Mouse (Mus musculus) layer of hippocampus, adult 18-20 months (tissue): ENCODE results near the gene Pole. TPM values are rescaled to one million over a fixed set of nuclear protein-coding genes. Genes with fewer than 3 reads are reported as not detected.
A peak's percentile ranks its signal among the peaks of the same experiment; 100 is the strongest.

ENCODE experiments used
- DNase-seq, 2 experiments: peaks; one replicate each; pipeline ENCODE4 v3.0.0; 2022; ENCODE audit warnings: low spot score in 2 of 2
- long read RNA-seq: library from polyadenylated mRNA; stranded (forward); transcript quantifications from one replicate; pipeline ENCODE4 v2.0.0, GENCODE M21; 2021
- total RNA-seq, 2 experiments: library from RNA; stranded (reverse); gene quantifications; 2 replicates each; pipeline ENCODE4 v1.2.3; 2021

The Pole gene
- 1 to 10 TPM; 1.1 to 1.5 TPM for total RNA-seq
- long read RNA-seq: 0 reads

DNA sequence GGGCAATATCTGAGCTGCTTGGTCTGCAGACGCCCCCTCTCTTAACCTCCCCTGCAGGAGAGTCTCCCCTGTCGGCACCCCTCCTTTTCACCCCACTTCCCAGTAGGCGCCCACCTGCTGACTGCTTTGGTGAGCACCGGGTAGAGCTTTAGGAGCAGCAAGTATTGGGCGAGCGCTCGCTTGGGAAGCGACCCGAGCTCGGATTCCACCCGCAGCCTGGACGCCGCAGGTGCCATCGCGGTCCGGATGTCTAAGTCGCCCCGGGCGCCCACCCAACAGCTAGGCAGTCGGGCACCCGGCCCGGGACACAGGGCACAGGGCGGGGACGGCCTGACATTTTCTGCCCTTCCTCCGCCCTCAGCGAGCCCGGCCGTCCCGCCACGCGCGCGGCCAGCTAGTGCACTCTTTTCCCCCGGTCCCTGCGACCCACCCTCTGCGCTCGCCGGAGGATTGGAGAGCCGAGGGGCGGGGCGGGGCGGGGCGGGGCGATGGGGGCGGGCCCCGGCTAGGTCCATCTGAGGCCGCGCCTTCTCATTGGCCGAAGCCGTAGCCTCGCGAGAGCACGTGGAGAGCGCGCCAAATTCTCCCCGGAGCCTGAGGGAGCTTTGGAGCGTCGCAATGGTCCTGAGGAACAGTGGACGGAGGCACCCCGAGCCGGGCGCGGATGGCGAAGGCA, at the start of gene Pole, which contains the start of gene Pxmp2:
Gene Pole, plus strand, starts transcription at position 537 of the 676 bp plus-strand sequence.
Gene Pxmp2, minus strand, starts transcription at position 417 of the 676 bp plus-strand sequence.
- peak; percentile 64 to 81 for DNase-seq

DNA sequence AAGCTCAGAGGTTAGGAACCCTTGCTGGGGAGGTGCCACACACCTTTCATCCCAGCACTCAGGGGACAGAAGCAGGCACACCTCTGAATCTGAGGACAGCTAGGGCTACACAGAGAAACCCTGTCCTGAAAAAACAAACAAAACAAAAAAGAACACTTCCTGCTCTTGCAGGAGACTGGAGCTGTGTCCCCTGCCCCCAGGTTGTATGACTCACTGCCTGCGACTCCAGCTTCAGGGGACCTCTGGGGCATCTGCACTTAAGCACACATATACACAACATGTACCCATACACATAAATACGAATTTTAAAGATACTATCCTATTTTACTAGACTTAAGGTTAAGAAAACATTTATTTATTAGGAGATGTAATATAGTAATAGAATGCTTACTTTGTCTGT, 42.0 kb upstream of the Pole start:
- no peak for DNase-seq

DNA sequence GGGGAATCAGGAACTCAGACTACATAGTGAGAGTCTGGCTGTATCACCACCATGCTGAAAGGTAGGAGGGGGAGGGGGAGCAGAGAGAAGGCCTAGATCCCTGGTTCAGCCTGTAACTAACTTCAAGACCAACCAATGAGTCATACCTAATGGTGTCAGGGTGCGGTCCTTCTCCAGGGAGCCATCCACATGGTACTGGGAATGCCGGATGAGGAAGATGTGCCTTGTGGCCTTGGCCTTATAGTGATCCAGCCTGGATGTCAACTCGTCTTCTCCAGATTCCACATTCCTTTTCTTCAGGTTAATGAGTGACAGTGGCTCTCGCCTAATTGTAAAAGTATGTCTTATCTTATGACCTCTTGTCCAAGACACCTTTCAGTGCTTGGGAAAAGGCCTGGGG, 19.2 kb upstream of the Pole start:
- DNase-seq: no peak

DNA sequence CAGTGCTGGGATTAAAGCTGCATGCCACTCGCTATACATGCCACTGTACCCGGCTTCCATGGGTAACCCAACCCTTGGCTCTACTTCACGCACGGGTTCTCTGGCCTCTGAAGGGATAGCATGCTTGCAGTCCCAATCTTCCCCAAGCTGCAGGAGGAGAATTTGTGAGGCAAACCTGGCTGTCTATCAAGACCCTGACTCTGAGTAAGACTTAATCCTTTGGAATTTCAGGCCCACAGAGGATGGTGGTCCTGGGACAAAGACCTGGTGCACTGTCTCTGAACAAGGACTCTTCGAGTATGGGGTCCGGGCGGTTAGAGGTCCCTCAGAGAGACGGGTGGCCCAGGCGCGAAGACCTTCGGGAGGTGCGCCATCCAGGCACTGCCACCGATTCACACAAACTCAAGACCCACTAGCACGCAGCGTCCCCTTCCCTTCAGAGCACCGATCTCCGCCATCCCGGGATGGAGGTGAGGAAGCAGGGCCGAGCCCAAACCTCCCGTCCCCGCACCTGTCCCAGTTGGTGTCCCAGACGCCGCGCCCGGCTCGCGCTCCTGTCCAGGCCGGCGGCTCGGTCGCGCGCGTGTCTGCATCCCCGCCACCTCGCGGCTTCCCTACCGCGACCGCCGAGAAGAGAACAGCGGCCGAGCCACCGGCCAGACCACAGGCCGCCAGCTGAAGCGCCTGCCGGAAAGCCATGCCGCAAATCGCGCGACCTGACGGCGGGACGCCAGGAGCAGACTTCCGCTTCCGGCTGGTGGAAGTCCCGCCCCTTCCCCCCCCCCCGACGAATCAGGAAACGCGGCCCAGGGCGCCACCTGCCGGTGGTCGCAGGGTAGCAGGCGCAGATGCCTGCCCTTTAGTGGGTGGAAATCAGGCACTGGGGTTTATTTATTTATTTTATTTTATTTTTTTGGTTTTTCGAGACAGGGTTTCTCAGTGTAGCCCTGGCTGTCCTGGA, 16.7 kb upstream of the Pole start, which contains the start of gene Pgam5:
Gene Pgam5, minus strand, starts transcription at position 773 of the 961 bp plus-strand sequence.
- peak; percentile 77 to 90 for DNase-seq

DNA sequence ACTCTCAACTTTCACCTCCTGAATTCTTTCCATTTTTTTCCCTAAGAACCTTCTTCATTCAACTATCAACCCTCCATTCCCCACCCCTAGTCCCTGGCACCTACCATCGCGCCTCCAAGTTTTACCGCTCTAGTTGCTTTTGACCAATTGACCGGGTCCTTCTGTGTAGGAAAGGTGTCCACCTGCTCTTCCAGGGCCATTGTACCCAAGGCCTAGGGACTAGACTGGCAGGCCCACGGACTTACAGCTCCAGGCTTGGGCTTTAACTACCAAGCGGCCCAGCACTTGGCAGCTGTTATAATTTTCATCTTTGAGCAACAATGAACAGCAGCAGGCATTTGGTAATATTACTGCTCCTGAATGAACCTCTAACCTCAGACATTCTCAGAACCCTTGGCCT, 15.9 kb upstream of the Pole start:
- no peak for DNase-seq

DNA sequence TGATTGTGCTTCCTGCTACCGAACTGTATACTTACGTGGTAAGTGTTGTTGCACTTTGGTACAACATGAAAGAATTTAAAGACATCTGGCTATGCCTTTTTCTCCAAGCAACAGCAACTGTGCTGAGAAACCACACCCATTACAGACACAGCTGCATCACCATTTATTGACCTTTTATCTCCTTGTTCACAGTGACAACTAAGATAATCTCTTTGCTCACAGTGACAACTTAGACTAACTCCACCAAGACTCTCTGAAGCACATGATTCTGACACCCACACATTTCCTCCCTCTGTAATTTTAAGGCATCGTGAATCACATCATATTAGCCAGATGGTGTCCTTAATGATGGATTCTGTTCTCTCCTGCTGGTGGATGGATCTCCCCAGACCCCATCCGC, 12.0 kb upstream of the Pole start:
- no peak for DNase-seq

DNA sequence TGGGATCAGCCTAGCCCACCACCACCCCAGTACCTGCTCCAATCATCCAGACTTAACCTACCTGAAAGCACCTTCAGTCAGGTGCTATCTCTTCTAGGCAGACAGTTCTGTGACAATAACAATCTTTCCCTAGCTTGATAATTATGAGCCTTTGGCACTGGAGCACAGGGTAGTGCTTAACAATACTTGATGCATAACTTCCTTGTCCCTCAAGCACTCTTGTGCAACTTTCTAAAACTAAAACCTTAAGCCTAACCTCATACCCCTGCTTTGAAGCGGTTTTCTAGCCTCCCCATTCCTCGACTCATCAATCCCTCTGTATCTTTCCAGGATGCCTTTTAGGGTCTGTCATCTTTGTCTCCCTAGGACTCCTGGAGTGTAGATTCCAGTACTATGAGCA, 11.3 kb upstream of the Pole start:
- DNase-seq: no peak

DNA sequence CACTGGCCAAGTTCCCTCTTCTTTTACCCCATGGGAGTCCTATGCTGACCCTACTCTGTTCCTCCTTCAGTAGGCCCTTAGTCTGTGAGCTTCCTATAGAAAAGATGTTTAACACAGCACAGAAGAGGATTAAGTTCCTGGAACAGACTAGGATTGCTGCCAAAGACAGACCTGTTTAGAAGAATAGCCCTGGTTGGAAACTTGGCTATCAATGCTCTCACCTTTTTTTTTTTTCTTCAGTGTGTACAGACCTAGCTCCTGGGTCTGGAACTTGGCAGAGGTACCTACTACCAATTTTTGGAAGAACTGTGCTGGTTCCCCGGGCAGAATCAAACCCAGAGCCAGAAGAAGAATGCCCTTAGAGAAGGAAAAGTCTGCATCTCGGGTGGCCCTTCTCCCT, 9.7 kb upstream of the Pole start:
- DNase-seq: no peak

DNA sequence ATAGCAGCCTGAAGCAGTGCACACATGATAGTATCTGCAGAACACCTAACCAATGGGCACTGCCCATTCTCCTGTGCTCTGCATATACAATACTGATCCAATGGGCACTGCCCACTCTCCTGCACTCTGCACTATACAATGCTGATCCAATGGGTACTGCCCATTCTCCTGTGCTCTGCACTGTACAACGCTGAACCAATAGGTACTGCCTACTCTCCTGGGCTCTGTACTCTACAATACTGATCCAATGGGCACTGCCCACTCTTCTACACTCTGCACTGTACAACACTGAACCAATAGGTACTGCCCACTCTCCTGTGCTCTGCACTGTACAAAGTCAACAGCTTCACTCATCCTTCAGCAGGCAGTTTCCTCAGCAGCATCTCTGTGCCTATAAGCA, 9.2 kb upstream of the Pole start:
- DNase-seq: no peak

DNA sequence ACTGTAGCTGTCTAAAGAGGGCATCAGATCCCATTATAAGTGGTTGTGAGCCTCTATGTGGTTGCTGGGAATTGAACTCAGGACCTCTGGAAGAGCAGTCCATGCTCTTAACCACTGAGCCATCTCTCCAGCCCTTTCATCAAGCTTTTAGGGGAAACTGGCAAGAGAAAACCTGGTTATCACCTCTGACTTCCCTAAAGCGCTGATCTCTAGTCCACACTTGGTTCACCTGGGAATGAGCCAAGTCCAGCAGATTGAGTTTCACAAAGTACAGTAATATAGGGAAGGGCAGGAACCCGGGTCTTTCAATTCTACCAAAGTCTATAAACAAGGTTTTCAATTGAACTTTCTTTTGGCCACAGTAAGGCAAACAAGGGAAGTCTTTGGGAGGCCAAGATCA, 4.1 kb upstream of the Pole start:
- no peak for DNase-seq

DNA sequence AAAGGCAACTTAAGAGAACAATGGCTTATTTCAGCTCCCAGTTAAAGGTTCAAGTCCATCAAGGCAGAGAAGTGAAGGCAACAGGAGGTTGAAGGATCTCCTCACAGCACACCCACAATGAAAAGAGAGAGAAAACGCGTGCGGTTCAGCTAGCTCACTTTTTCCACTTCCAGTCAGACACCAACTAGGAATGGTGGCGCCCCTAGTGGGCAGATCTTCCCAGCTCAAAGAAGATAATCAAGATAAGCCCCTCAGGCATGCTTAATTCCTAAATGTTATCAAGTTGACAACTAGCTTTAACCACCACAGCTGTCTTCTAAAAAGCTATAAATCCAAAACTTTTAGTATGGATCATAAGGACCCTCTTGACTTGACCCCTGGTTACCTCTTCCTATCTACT, 1.6 kb upstream of the Pole start:
- peak in 1 of 2 experiments; percentile 34 for DNase-seq

DNA sequence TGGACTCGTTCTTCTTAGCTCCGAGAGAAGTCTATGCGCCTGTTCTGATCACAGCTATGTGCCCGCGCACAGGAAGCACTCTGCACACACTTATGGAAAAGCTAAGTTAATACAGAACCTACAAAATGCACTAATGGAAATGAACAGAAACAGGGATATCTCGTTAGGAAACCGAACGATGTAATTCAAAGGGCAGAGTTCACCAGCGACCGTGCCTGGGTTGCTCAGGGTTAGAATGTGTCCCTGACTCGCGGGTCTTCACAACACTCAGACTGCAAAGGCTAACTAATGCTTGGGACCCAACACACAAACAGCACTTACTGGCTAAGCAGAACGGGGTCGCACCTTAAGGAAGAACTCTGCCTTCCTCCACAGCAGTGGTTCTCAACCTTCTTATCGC, 950 bp upstream of the Pole start:
- no peak for DNase-seq

DNA sequence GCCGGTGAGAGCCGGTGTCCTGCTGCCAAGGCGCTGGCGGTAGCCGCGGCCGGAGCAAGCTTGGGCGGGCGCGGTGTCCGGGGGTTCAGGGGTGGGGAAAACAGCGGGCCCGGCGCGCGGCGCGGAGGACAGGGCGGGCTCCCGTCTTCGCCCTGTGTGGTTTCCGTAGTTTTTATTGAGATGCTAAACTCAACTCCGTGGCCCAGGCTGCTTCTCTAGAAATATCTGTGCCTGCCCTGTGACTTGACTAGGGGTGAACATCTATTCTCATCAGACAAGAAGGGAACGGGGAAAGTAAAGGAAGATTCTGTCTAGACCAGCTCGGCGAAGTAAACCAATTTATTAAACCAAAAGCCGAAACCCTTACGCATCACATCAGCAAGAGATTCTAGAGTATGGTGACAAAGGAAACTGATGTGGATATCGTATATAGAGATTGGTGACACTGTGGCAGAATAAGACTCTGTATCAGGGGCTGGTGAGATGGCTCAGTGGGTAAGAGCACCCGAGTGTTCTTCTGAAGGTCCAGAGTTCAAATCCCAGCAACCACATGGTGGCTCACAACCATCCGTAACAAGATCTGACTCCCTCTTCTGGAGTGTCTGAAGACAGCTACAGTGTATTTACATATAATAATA, 459 bp downstream of the Pole start:
- DNase-seq: no peak

DNA sequence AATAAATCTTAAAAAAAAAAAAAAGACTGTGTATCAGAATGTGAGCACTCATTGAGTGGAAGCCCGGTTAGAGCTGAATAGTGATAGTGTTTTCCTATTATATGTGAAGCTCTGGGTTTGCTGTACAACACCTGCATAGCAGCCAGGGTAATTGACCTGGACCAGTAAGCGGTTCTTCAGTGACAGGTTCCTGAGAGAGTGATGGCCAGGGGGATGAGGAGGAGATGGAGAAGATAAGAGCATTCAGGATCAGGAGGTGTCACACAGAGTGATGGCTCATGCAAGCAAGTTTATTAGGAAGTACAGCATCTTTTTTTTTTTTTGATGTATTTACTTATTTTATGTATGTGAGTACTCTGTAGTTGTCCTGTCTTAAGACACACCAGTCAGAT, 974 bp downstream of the Pole start:
- DNase-seq: no peak

DNA sequence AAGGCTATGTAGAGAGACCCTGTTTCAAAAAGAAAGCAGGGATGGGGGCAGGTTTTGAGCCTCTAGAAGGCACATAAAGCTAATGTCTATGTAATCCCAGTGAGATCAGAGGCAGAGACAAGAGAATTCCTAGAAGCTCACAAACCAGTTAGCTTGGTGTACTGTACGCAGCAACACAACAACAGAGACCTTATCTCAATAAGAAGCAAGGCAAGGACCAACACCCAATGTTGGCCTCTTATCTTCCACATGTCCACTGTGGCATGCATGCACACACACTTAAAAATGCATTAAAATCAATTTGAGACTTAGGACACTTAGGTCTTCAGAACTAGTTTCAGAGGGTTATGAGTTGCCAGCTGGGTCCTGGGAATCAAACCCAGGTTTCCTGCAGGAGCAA, 5.5 kb downstream of the Pole start:
- no peak for DNase-seq

DNA sequence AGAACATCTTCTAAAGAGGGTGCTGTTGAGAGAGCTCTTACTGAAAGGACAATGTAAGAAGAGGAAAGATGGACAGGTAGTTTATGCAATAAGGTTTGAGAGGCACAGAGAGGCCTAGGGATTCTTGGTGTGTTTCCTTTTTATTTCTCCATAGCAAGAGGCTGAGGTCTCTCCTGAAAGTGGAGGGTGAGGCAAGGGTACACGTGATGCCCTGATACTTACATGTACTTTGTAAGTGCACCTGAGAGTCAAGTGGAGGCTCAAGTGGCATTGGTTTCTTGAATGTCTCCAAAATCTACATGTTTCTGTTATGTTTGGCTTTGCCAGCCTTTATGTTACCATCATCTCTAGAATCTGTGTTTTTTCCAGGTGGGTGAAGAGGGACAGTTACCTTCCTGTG, 10.5 kb downstream of the Pole start:
- no peak for DNase-seq

DNA sequence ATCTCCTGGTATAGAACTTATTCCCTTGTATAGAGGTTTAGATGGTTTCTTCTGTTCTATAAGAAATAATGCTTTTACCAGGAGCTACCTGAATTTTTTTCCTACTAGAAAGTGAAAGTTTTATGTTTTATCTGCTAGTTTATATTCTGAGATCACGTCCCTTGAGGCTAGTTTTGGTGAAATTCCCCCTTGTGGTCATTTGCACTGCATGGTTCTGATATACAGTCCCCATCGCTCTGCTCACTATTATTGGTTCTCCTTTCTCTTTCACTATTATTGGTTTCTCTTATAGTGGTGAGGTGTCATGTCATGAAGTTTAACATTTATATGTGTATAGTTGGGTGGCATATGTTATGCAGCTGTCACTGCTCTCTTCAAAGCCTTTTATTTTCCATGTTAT, 14.5 kb downstream of the Pole start:
- DNase-seq: no peak

DNA sequence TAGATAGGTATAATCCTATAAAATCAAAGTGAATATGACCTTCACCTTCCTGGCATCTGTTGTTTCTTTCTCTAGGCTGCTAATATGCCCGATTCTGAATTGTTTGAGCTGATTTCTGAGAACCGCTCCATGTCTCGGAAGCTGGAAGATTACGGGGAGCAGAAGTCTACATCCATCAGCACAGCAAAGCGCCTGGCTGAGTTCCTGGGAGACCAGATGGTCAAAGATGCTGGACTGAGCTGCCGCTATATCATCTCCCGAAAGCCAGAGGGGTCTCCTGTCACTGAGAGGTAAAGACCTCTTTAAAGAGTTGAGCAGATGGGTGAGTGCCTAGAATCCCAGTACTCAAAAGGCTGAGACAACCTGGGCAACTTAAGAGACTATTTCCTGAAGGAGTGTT, 22.8 kb downstream of the Pole start:
- no peak for DNase-seq

DNA sequence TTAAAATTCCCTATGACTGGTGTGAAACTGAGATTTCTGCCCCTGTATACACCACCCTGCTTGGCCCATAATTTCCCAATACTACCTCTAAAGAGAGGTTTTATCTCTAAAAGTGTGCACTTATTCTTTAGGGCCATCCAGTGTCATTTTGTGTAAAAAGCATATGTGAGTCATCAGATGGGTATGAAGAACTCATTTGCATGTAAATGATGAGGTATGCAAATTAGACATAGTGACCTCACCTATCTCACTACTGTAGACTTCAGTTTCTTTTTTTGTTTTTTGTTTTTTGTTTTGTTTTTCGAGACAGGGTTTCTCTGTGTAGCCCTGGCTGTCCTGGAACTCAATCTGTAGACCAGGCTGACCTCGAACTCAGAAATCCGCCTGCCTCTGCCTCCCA, 27.0 kb downstream of the Pole start:
- no peak for DNase-seq

DNA sequence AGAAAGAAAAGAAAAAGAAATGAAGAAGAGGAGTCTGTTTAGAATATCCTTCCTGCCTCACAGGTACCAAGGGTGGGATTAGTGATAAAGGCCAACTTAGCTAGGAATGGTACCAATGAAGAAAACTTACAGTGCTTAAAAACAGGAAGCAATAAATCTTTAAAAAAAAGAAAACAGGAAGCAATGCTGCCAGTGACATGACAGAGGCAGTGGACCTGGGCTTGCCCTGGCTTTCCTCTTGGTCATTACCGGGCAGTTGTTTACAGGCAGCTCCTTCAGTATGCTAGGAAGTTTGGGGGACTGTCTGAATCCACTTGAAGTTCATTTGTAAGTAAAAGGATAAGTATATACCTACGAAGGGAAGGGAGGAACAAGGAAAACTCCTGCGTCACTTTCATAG, 44.4 kb downstream of the Pole start:
- no peak for DNase-seq

DNA sequence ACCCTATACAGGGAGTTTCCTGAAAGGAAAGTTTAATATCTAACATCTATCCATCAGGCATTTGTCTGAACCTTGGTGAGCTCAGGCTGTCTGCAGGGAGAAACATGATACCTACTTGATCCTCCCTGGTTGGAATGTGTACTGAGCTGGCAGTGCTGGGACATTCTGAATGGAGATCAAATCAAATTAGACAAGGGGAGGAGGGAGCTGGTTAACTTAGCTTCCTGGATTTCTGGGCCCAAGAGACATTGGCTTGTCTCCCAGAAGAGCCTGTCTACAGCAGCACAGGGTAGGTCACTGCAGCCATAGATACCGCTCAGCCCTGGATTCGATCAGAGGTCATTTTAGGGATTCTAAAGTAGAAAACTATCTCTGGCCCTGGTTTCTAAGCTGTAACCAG, 52.7 kb downstream of the Pole start:
- DNase-seq: no peak
